Mouse (Mus musculus): ENCODE results near the gene Ptcra.
A peak's percentile ranks its signal among the peaks of the same experiment; 100 is the strongest.

Ptcra gene

DNA sequence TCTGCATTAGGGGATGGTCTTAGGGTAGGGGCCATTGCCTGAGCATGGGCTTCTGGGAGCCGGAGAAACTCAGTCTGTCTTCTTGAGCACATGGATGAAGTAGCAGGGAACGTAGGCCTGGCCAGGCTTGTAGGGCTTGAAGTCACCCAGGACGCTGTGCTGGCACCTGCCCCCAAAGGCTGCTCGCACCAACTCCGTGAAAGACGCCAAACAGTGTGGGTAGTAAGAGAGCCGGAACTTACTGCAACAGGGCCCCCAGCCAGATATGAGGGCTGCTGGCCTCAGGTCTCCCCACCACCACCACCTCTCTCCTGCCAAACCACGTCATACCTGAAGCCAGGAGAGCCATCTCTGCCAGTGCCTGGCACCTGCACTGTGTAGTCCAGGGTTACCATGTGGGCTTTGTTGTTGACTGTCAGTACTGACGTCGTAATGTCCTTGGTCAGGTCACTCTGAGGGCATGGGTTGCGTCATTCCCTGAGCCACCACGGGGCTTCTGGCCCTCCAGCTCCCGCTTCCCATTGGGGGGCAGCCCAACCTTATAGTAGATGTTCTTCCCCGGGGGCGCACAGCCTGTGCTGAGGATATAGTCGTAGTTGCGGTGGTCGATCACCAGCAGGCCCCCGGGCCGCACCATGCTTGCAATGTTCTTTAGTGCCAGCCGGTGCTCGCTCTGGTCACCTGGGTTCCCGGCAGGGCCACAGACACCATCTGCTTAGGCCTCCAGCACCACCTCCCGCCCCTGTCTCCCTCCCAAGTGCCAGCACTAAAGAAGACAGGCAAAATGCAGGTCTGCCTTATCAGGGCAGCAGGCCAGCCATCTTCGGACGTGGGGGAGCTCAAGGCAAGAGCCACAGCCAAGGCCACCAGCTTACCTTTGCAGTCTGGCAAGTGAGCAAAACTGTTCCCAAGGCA is 37.5 kb downstream of the Ptcra start:
- no peak for DNase-seq (ENCODE audit: low read depth, low spot score)

DNA sequence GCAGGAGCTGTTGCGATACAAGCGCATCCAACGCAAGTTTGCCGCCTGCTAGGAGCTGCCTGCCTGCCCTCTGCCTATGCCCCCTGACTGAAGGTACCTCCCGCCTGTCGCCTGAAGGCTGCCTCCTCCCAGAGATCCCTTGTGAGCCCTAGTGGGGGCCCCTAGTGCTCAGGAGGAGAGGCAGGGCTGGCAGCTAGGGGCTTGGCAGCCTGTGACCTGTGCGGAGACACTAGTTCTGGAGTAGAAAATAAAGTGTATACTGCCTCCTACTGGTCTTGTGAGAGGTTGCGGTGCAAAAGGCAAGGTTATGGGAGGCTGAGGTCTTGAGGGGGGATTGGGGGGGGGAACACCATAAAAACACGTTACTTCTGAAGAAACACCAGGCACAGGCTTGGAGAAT is 38.2 kb downstream of the Ptcra start:
- DNase-seq (ENCODE audit: low read depth, low spot score): no peak

DNA sequence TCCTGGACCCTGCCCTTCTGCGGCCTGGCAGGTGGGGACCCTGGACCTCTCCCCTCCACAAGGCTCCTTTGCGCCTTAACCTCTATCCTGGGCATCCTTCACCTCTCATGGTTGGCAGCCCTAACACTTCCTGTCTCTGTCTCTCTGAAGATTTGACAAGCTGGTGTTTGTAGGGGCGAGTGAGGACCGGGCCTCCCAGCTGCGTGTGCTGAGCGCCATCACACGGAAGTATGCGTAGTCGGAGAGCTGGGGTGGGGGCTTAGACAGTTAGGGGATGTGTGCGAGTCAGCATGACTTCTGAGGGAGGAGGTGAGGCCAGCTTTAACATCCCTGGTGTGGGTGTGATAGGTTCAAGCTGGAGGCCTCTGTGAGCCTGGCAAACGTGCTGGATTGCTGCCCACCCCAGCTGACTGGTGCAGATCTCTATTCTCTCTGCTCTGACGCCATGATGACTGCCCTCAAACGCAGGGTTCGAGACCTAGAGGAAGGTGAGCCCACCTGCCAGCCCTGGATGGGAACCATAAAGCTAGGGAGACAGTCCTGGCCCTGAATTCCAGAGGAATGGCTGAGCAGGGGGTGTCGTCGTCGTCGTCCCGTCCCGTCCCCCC is 38.9 kb downstream of the Ptcra start:
- no peak for DNase-seq (ENCODE audit: low read depth, low spot score)

DNA sequence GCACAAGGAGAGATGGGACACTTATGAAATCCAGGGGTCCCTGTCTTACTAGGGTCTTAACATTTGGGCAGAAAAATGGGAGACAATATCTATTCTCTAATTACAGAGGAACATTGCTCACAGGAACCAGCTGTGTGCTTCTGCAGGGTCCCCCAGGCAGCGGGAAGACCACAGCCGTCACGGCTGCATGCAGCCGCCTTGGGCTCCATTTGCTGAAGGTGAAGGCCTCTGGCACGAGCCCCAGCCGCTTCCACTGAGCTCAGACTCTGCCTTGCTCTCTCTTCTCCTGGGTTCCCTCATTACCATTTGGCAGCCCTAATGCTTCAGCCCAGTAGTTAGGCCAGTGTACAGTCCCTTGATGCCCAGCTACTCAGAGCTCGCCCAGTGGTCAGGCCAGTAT is 42.4 kb downstream of the Ptcra start:
- DNase-seq (ENCODE audit: low read depth, low spot score): no peak

DNA sequence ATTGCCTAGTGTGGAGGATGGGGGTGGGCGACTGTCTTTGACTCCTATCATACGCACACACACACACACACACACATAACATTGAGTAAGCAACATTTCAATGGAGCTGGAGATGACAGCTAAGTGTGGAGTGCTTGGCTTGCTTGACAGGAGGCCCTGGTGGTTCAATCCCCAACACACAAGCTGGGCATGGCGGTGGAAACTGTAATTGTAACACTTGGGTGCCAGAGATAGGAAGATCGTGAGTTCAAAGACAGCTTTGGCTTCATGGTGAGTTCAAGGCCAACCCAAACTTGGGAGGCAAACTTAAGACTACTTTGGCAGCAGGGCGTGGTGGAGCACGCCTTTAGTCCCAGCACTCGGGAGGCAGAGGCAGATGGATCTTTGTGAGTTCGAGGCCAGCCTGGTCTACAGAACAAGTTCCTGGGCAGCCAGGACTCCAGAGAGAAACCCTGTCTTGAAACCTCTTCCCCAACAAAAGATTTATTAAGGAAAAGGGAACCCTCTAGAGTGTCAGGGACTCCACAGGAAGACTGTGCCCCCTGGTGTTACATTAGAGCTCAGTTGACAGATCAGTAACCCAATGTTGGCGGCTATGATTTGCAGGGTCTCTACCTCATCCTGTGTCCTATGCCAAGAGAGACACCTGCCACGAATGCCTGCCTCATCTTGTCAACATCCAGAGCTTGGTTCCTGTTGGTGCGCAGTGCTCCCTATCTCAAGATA is 48.6 kb downstream of the Ptcra start:
- DNase-seq (ENCODE audit: low read depth, low spot score): no peak

DNA sequence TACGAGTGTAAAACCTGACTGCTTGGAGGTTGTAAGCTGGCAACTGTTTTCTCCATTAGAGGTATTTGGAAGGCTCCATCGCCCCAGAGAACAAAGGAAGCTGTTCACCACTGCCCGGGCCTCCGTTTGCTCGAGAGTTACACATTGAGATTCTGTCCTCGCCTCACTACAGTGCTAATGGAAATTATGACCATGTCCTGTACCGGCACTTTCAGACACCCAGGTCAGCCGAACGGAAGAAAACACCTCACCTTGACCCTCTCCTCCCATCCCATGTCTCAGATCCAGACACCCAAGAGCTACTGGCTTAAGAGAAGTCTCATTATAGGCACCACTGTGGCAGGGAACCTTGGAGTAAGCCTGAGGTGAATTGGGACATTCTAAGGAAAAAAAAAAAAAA is 49.7 kb downstream of the Ptcra start:
- DNase-seq (ENCODE audit: low read depth, low spot score): no peak

DNA sequence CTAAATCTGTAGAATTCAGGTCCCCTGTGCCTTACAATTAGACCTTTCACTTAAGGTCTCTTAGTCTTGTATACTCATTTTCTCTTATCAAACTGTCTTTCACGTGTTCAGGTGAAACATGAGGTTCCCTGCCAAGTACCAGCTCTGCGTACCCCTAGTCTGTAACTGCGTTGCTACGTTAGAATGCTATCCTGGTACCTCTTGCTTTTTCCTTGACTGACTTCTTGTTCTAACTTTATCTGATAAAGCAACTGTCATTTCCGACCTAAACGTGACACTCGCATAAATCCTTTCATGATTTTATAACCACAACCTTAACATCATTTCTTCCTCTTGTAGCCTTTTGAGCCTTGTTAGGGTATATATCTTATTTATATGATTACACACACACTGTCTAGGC is 51.1 kb downstream of the Ptcra start:
- DNase-seq (ENCODE audit: low read depth, low spot score): no peak

DNA sequence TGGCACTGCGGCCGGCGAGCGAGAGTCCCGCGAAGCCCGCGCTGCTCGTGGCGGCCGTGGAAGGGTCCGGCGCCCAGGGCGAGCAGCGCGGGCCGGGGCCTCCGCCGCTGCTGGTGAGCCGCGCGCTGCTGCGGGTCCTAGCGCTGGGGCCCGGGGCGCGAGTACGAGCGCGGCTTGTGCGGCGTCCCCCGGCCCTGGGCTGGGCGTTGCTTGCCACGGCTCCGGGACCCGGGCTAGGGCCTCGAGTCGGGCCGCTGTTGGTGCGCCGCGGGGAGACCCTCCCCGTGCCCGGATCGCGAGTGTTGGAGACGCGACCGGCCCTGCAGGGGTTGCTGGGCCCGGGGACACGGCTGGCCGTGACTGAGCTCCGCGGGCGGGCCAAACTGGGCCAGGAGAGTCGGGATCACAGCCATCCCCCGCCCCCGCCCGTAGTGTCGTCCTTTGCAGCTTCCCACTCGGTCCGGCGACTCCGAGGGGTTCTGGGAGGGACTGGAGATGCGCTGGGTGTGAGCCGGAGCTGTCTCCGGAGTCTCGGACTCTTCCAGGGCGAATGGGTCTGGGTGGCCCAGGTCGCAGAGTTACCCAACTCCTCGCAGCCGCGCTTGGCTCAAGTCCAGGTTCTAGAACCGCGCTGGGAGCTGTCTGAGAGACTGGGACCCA is 51.8 kb downstream of the Ptcra start:
- DNase-seq (ENCODE audit: low read depth, low spot score): no peak

DNA sequence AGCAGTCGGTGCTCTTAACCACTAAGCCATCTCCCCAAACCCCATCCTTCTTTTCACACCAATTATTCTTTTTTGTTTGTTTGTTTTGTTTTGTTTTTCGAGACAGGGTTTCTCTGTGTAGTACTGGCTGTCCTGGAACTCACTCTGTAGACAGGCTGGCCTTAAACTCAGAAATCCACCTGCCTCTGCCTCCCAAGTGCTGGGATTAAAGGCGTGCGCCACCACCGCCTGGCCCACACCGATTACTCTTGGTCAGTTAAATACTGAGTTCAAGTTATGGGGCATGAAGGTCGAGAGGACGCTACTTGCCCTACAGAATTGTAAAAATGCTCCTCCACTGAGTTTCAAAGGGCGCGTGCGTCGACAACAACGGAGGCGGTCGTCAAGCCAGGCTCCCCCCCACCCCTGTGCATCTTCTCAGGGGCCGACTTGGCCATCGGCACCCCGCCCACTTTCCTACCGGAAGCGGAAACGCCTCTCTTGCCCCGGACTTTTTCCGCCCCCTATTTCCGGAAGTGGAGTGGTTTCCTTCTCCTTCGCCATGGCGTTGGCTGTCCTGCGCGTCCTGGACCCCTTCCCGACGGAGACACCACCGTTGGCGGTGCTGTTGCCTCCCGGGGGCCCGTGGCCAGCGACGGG is 52.4 kb downstream of the Ptcra start, which contains the start of gene Pex6:
Pex6 (plus strand) TSS at position 505 of the 639 bp plus-strand sequence.
- DNase-seq (ENCODE audit: low read depth, low spot score): peak; percentile 79

DNA sequence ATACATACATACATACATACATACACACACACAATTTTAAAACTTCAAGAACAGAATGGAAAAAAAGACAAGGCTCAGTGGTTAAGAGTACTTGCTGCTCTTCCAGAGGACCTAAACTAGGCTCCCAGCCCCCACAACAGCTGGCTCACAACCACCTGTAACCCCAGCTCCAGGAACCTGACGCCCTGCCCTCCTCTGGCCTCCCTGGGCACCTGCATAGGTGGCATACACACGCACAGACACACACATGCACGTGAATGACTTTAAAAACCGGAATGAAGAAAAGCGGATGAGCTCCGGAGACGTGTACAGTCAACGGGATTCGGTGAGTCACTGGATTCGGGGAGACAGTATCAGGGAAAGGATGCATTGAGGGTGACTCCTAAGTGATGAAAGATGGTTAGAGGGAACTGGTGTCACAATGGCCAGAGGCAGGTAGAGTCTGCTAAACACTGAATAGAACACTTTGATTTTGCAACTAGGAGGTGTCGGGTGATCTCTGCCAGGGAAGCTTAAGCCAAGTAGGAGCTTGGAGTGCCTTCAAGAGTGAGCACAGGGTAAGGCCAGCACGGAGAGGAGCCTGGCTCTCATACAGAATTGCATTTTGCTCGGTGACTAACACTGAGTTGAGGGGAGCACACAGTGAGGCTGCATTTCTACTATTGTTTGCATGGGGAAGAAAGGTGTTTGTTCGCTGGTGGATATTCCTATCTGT is 57.0 kb downstream of the Ptcra start:
- no peak for DNase-seq (ENCODE audit: low read depth, low spot score)

Measured in c-Kit-negative CD71-positive TER-119-positive erythroid progenitor cells, embryonic 14.5 days (primary cell).